Mouse (Mus musculus): ENCODE measurements around the gene Rnf149.

DNA sequence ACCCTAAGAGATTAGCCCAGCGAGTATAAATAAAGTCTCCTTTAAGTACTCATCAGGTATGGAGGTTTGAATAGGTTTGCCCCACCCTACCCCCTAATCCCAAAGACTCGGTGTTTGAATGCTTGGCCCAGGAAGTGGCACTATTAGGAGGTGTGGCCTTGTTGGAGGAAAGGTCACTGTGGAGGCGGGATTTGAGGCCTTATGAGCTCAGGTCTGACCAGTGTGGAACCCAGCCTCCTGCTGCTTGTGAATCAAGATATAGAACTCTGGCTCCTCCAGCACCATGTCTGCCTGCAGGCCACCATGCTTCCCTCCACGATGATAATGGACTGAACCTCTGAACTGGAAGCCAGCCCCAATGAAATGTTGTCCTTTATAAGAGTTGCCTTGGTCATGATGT lies 46.2 kb downstream of the Rnf149 start:
- TF ChIP-seq CTCF (IDR thresholded peaks at IDR 0.05; ENCODE audit: borderline replicate concordance, control insufficient read depth, extremely low read depth, insufficient read depth, low read length, poor library complexity) (no peak), POLR2A (IDR thresholded peaks at IDR 0.05; ENCODE audit: control insufficient read depth, extremely low read depth, insufficient read depth, low read length, poor library complexity) (no peak)
